Mouse (Mus musculus) right cerebral cortex, postnatal 36 days (tissue): Measurements from ENCODE around the gene Stk38.
"Not testable (repeated sequence)": the region's sequence is repeated elsewhere in the genome, so short reads cannot be mapped to it uniquely, and the experiment has no call there.

Source experiments
- DNase-seq, 2 experiments: peaks; one replicate each; pipeline ENCODE4 v3.0.0; 2022; ENCODE audit warnings: low spot score in 2 of 2, mixed read lengths in 1 of 2

Gene Stk38

GRCm38 (mm10) chr17:29008326-29008650, 493 bp upstream of the Stk38 start:
- no peak for DNase-seq

GRCm38 (mm10) chr17:29007243-29007640, 553 bp downstream of the Stk38 start:
- no peak for DNase-seq

- DNase-seq: no peak
Measured at GRCm38 (mm10) chr17:29006812-29007211, 983 bp downstream of the Stk38 start.

GRCm38 (mm10) chr17:29005002-29005401, 2.8 kb downstream of the Stk38 start:
- no peak for DNase-seq

- no peak for DNase-seq
Measured at GRCm38 (mm10) chr17:29003740-29004139, 4.1 kb downstream of the Stk38 start.

- no peak for DNase-seq
Measured at GRCm38 (mm10) chr17:29000465-29000864, 7.3 kb downstream of the Stk38 start.

GRCm38 (mm10) chr17:28994615-28995014, 13.2 kb downstream of the Stk38 start:
- no peak for DNase-seq

- not testable (repeated sequence) for DNase-seq
Measured at GRCm38 (mm10) chr17:28993004-28993403, 14.8 kb downstream of the Stk38 start.

GRCm38 (mm10) chr17:28992105-28992504, 15.7 kb downstream of the Stk38 start:
- DNase-seq: no peak

- no peak for DNase-seq
Measured at GRCm38 (mm10) chr17:28991286-28991685, 16.5 kb downstream of the Stk38 start.

GRCm38 (mm10) chr17:28990060-28990459, 17.7 kb downstream of the Stk38 start:
- no peak for DNase-seq

- no peak for DNase-seq
Measured at GRCm38 (mm10) chr17:28988996-28989395, 18.8 kb downstream of the Stk38 start.

- DNase-seq: no peak
Measured at GRCm38 (mm10) chr17:28988291-28988690, 19.5 kb downstream of the Stk38 start.

- no peak for DNase-seq
Measured at GRCm38 (mm10) chr17:28987713-28988112, 20.1 kb downstream of the Stk38 start.

GRCm38 (mm10) chr17:28986833-28987232, 21.0 kb downstream of the Stk38 start:
- no peak for DNase-seq

- no peak for DNase-seq
Measured at GRCm38 (mm10) chr17:28984724-28985420, 22.9 kb downstream of the Stk38 start.

GRCm38 (mm10) chr17:28982591-28982990, 25.2 kb downstream of the Stk38 start:
- DNase-seq: no peak

GRCm38 (mm10) chr17:28981081-28981480, 26.7 kb downstream of the Stk38 start:
- no peak for DNase-seq

GRCm38 (mm10) chr17:28979091-28979490, 28.7 kb downstream of the Stk38 start:
- no peak for DNase-seq

GRCm38 (mm10) chr17:28970122-28970521, 37.7 kb downstream of the Stk38 start:
- DNase-seq: no peak

- no peak for DNase-seq
Measured at GRCm38 (mm10) chr17:28967021-28967610, 40.7 kb downstream of the Stk38 start.

GRCm38 (mm10) chr17:28961596-28961995, 46.2 kb downstream of the Stk38 start:
- DNase-seq: no peak

- no peak for DNase-seq
Measured at GRCm38 (mm10) chr17:28960597-28960996, 47.2 kb downstream of the Stk38 start.

GRCm38 (mm10) chr17:28954416-28954815, 53.4 kb downstream of the Stk38 start:
- no peak for DNase-seq
